In genomic region chr12:41185509-41185908, GRCm38 (mm10) we compare ENCODE assay signal across 17 mouse cellular contexts.
"Had no signal": no experiment of that assay in that cellular context is flagged by ENCODE, and none has a peak within 500 bp of the region (broad histone marks: within the 10 kb centered on the region; RNA-seq: fewer than 3 reads in every experiment).

No protein-coding gene starts in this region.

- ATAC-seq: liver, embryonic 12.5 days; liver, postnatal 0 days; lung, postnatal 0 days; midbrain, embryonic 13.5 days; midbrain, embryonic 15.5 days; midbrain, embryonic 16.5 days had no signal

- DNase-seq: left cerebral cortex, postnatal 4 days; liver; liver, embryonic 13.5 days; liver, postnatal 0 days; lung, adult 18-20 months; lung, adult 2 months; lung, embryonic 14.5 days; lung, postnatal 10 days; lung, postnatal 14 days; lung, postnatal 36 days; lung, postnatal 4 days; midbrain, embryonic 14.5 days had no signal
